Mouse (Mus musculus): ENCODE results near the gene Gm5725. TPM values are rescaled to one million over a fixed set of nuclear protein-coding genes. Genes with fewer than 3 reads are reported as not detected.
"Not testable (repeated sequence)": the region's sequence is repeated elsewhere in the genome, so short reads cannot be mapped to it uniquely, and the experiment has no call there.

Gene Gm5725
- total RNA-seq (2021): not detected
- long read RNA-seq, experiment 1: 0 reads
- long read RNA-seq, experiment 2: 0 reads

DNA sequence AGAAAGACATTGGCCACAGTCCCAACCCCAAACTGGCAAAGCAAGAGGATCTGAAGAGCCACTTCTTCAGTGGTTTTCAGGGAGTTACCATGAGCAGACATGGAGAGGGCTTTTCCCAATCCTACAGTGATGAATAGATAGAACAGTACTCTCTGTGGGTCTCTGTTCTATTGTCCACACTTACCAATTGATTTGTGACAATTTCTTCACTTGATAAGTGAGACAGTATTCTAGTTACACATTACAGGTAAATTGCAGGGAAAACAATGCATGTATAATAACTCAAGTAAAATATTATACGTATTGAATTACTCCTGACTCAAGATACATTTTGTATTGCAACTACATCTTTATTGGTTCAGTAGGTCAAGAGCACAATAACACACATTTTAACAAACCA lies at the start of gene Gm5725:
TSS of gene Gm5725 (minus strand) at position 101 of the 400 bp plus-strand sequence.
- DNase-seq; intact Hi-C loops (cut with DNase I; ENCODE audit: low total_unique reads): not testable (repeated sequence)

DNA sequence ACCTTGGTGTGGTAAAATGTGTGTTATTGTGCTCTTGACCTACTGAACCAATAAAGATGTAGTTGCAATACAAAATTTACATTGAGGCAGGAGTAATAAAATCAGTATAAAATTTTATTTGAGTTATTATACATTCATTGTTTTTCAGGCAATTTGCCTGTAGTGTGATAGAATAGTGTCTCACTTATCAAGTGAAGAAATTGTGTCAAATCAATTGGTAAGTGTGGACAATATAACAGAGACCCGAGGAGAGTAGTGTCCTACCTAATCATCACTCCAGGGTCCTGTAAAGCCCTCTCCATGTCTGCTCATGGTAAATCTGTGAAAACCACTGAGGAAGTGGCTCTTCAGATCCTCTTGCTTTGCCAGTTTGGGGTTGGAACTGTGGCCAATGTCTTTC lies 12.0 kb downstream of the Gm5725 start, which contains the start of gene Vmn1r135:
TSS of gene Vmn1r135 (plus strand) at position 301 of the 400 bp plus-strand sequence.
- intact Hi-C loops (cut with DNase I; ENCODE audit: low total_unique reads): not testable (repeated sequence)

DNA sequence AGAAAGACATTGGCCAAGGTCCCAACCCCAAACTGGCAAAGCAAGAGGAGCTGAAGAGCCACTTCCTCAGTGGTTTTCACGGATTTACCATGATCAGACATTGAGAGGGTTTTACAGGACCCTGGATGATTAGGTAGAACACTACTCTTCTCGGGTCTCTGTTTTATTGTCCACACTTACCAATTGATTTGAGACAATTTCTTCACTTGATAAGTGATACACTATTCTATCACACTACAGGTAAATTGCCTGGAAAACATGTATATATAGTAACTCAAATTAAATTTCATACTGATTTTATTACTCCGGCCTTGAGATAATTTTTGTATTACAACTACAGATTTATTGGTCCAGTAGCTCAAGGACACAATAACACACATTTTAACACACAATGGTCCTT lies 47.4 kb downstream of the Gm5725 start, which contains the start of gene Gm4177:
TSS of gene Gm4177 (minus strand) at position 101 of the 400 bp plus-strand sequence.
- intact Hi-C loops (cut with DNase I; ENCODE audit: low total_unique reads); DNase-seq: not testable (repeated sequence)

More for the DNA sequence above, 12.0 kb downstream of the Gm5725 start, which contains the start of gene Vmn1r135:
- DNase-seq: not testable (repeated sequence)

Other genes starting within 250 kb of the Gm5725 start
- gene Vmn1r132, start 230.2 kb downstream of the Gm5725 start, total RNA-seq (2021): not detected
- not detected for gene Gm4175, start 82.8 kb downstream of the Gm5725 start, total RNA-seq (2021)
- gene Gm4177, start 47.5 kb downstream of the Gm5725 start, total RNA-seq (2021): not detected
- gene Vmn1r135, start 11.9 kb downstream of the Gm5725 start, total RNA-seq (2021): not detected
- gene Gm5891, start 77.0 kb upstream of the Gm5725 start, total RNA-seq (2021): not detected
- not detected for gene Vmn1r137, start 150.3 kb upstream of the Gm5725 start, total RNA-seq (2021)
- gene Vmn1r138, start 184.6 kb upstream of the Gm5725 start, total RNA-seq (2021): not detected
- gene Gm6176, start 212.0 kb upstream of the Gm5725 start, total RNA-seq (2021): not detected
- gene Vmn1r139, start 224.8 kb upstream of the Gm5725 start, total RNA-seq (2021): not detected